Mouse (Mus musculus): ENCODE data around the gene Atox1. TPM values are rescaled to one million over a fixed set of nuclear protein-coding genes. Genes with fewer than 3 reads are reported as not detected.
"Not testable (repeated sequence)": the region's sequence is repeated elsewhere in the genome, so short reads cannot be mapped to it uniquely, and the experiment has no call there.

Gene Atox1
- polyA plus RNA-seq, 1 experiment from 2014 or later, result 218 TPM

DNA sequence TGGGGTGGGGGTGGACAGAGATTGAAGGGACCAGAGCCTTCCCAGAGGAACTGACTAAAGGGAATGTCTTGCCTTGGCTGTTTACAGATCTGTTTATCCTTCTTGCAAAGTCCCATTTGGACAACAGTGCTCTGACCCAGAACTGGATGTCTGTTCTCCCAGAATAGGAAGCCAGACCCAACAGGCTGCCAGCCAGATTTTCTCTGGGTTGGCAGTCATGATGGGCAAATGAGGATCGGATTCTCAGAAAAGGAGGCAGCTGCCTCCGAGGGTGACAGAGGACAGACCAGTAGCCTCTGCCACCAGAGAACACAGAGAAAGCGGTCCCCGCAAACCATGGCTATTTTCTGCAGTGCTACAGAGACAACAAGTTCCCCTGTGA lies 41.8 kb downstream of the Atox1 start:
- WGBS, result 4% methylated on average over 4 of the region's 4 CpGs
- Histone ChIP-seq H3K4me1 (replicated peaks; ENCODE audit: control insufficient read depth, insufficient read depth, low read length) (peaks cover 34% of the 10 kb centered on the region), H3K9ac (replicated peaks; ENCODE audit: low read depth, low read length) (peak overlapping the region; percentile 35), H3K9me3 (ENCODE audit: control insufficient read depth, low read length) (no peaks in the 10 kb centered on the region), H3K4me3 (replicated peaks; ENCODE audit: low read length) (peak overlapping the region; percentile 22), H3K36me3 (ENCODE audit: control insufficient read depth, insufficient read depth) (no peaks in the 10 kb centered on the region), H3K27me3 (replicated peaks; ENCODE audit: control insufficient read depth, insufficient read depth, low read length) (no peaks in the 10 kb centered on the region), H3K27ac (ENCODE audit: low read length) (peak overlapping the region; percentile 53; the same call in 1 of the 2 replicates), H3K4me2 (ENCODE audit: low read length) (peak overlapping the region; percentile 43)
- no peak for ATAC-seq

GRCm38 (mm10) chr11:55418704-55419061 lies 42.4 kb downstream of the Atox1 start:
- no peaks in the 10 kb centered on the region for H3K27me3 ChIP-seq (replicated peaks; ENCODE audit: control insufficient read depth, insufficient read depth, low read length)
- H3K4me3 ChIP-seq (replicated peaks; ENCODE audit: low read length), result peak overlapping the region; percentile 22
- WGBS, result 9% methylated on average over 3 of the region's 3 CpGs
- H3K36me3 ChIP-seq (ENCODE audit: control insufficient read depth, insufficient read depth), result no peaks in the 10 kb centered on the region
- H3K9me3 ChIP-seq (ENCODE audit: control insufficient read depth, low read length), result no peaks in the 10 kb centered on the region
- peak overlapping the region; percentile 43 for H3K4me2 ChIP-seq (ENCODE audit: low read length)
- H3K9ac ChIP-seq (replicated peaks; ENCODE audit: low read depth, low read length), result 0 out of 2 replicates have a peak overlapping the region, but pooled peaks have one; percentile 17
- peaks cover 28% of the 10 kb centered on the region for H3K4me1 ChIP-seq (replicated peaks; ENCODE audit: control insufficient read depth, insufficient read depth, low read length)
- H3K27ac ChIP-seq (ENCODE audit: low read length), result no peak overlapping the region
- no peak for ATAC-seq

DNA sequence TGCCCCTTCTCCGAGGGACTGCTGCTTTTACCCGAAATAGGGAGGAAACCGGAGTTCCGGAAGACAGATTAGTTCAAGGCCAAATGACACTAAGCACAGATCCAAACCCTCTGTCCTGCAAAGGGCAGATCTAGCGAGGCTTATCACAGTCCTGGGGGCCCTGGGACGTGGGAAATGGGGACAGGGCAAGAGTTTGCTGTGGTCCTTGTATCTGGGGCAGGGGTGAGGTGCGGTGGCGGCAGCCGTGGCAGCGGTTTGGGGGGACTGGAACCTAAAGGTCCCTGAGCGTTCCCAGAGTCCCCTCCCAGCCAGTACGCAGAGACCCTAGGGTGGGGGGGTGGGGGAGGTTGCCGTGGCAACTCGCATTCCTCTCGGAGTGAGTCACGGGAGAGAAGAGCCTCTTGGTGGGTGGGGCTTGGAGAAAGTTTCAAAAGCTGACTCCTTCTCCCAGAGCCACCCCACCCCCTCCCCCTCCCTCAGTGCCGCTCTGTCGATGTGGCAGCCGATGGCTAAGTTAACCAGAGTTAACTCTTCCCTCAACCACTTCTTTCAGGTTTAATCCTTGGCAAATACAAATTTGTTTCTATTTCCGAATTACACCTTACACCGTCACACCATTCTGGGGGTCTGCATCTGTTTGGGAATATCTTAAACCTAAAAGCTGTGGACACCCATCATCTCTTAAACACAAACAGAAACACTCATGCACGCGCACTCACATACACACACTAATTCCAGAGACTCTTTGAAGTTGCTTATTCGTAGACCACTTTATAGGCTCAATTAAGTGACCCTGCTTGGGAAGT lies 42.9 kb downstream of the Atox1 start:
- Histone ChIP-seq H3K9me3 (ENCODE audit: control insufficient read depth, low read length) (no peaks in the 10 kb centered on the region), H3K27ac (ENCODE audit: low read length) (0 out of 2 replicates have a peak overlapping the region, but pooled peaks have one; percentile 5), H3K9ac (replicated peaks; ENCODE audit: low read depth, low read length) (peak overlapping the region; percentile 33), H3K27me3 (replicated peaks; ENCODE audit: control insufficient read depth, insufficient read depth, low read length) (no peaks in the 10 kb centered on the region), H3K4me1 (replicated peaks; ENCODE audit: control insufficient read depth, insufficient read depth, low read length) (peaks cover 26% of the 10 kb centered on the region), H3K36me3 (ENCODE audit: control insufficient read depth, insufficient read depth) (no peaks in the 10 kb centered on the region), H3K4me2 (ENCODE audit: low read length) (peak overlapping the region; percentile 43), H3K4me3 (replicated peaks; ENCODE audit: low read length) (peak overlapping the region; percentile 22)
- 1% methylated on average over 24 of the region's 24 CpGs for WGBS
- ATAC-seq, result peak; percentile 73

- H3K9ac ChIP-seq (replicated peaks; ENCODE audit: low read depth, low read length), result no peak overlapping the region
- WGBS, result 81% methylated on average over 6 of the region's 6 CpGs
- H3K4me3 ChIP-seq (replicated peaks; ENCODE audit: low read length), result no peak overlapping the region
- no peaks in the 10 kb centered on the region for H3K9me3 ChIP-seq (ENCODE audit: control insufficient read depth, low read length)
- no peak for ATAC-seq
- H3K27ac ChIP-seq (ENCODE audit: low read length), result no peak overlapping the region
- peaks cover 26% of the 10 kb centered on the region for H3K4me1 ChIP-seq (replicated peaks; ENCODE audit: control insufficient read depth, insufficient read depth, low read length)
- no peaks in the 10 kb centered on the region for H3K27me3 ChIP-seq (replicated peaks; ENCODE audit: control insufficient read depth, insufficient read depth, low read length)
- no peaks in the 10 kb centered on the region for H3K36me3 ChIP-seq (ENCODE audit: control insufficient read depth, insufficient read depth)
- H3K4me2 ChIP-seq (ENCODE audit: low read length), result no peak overlapping the region
Observed at GRCm38 (mm10) chr11:55416609-55417265, 44.3 kb downstream of the Atox1 start.

DNA sequence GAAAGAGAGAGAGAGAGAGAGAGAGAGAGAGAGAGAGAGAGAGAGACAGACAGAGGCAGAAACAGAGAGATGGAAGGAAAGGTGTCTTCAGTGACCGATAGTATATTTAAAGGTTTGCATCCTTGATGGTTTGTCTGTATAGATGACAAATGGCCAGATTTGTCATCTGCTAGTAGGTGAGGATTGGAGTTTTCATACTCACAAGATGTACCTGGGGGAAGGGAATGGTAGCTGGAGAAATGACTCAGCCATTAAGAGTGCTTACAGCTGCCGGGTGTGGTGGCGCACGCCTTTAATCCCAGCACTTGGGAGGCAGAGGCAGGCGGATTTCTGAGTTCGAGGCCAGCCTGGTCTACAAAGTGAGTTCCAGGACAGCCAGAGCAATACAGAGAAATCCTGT lies 45.3 kb downstream of the Atox1 start:
- 95% methylated on average over 6 of the region's 6 CpGs for WGBS
- H3K4me2 ChIP-seq (ENCODE audit: low read length); H3K27me3 ChIP-seq (replicated peaks; ENCODE audit: control insufficient read depth, insufficient read depth, low read length); H3K4me3 ChIP-seq (replicated peaks; ENCODE audit: low read length); H3K36me3 ChIP-seq (ENCODE audit: control insufficient read depth, insufficient read depth); H3K9ac ChIP-seq (replicated peaks; ENCODE audit: low read depth, low read length); H3K9me3 ChIP-seq (ENCODE audit: control insufficient read depth, low read length); H3K27ac ChIP-seq (ENCODE audit: low read length); ATAC-seq: not testable (repeated sequence)
- peaks cover 26% of the 10 kb centered on the region for H3K4me1 ChIP-seq (replicated peaks; ENCODE audit: control insufficient read depth, insufficient read depth, low read length)

DNA sequence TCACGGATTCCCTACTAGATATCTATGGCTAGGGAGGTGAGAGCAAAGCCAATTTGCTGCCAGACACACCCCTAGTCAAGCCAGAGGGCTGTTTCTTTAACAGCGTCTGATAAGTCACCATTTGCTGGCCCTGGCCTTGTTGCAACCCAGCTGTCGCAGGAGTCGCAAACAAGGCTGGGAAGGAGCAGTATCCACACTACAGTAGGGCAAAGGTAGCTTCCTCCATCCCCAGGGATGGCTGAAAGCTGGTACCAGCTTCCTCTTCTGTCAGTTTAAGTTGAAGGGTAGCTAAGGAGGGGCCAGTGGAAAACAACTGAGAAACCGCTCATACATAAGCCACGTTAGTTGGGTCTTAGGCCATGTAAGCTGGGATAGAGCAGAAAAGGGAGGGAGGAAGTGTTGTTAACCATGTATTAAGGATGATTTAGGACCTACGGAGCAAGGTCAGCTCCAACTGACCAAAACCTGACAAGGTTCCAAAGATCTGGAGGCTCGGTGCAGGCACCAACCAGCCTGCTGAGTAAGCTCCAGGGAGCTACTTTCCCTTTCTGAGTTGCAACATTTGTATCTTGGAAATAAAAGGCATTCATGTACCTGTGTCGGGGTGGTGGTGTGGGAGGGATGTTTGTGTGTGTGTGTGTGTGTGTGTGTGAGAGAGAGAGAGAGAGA lies 45.9 kb downstream of the Atox1 start:
- Histone ChIP-seq H3K9ac (replicated peaks; ENCODE audit: low read depth, low read length) (no peak overlapping the region), H3K27me3 (replicated peaks; ENCODE audit: control insufficient read depth, insufficient read depth, low read length) (no peaks in the 10 kb centered on the region), H3K27ac (ENCODE audit: low read length) (no peak overlapping the region), H3K4me3 (replicated peaks; ENCODE audit: low read length) (no peak overlapping the region), H3K4me1 (replicated peaks; ENCODE audit: control insufficient read depth, insufficient read depth, low read length) (peaks cover 25% of the 10 kb centered on the region), H3K9me3 (ENCODE audit: control insufficient read depth, low read length) (no peaks in the 10 kb centered on the region), H3K4me2 (ENCODE audit: low read length) (no peak overlapping the region), H3K36me3 (ENCODE audit: control insufficient read depth, insufficient read depth) (no peaks in the 10 kb centered on the region)
- ATAC-seq, result no peak
- WGBS, result 75% methylated on average over 9 of the region's 9 CpGs

DNA sequence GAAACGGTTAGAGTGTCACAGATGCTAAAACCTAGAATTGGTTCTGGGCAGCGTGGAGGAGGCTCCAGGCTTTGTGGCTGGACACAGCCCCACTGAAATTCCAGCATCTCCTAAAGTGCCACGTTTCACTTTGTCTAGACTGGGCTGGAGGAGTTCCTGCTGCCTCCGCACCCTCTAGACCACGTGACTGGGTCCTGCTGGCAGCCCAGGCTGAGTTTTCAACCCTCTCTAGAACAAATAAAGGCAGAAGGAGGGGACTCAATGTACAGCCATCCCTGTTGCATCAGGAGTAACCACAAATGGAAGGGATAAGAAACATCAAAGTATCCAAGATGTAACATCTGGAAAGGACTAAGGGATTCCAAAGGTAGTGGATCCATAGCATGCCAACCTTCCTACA lies 46.7 kb downstream of the Atox1 start:
- ATAC-seq, result no peak
- Histone ChIP-seq H3K27me3 (replicated peaks; ENCODE audit: control insufficient read depth, insufficient read depth, low read length) (no peaks in the 10 kb centered on the region), H3K9ac (replicated peaks; ENCODE audit: low read depth, low read length) (no peak overlapping the region), H3K36me3 (ENCODE audit: control insufficient read depth, insufficient read depth) (no peaks in the 10 kb centered on the region), H3K4me1 (replicated peaks; ENCODE audit: control insufficient read depth, insufficient read depth, low read length) (peaks cover 17% of the 10 kb centered on the region), H3K9me3 (ENCODE audit: control insufficient read depth, low read length) (no peaks in the 10 kb centered on the region), H3K4me2 (ENCODE audit: low read length) (no peak overlapping the region), H3K4me3 (replicated peaks; ENCODE audit: low read length) (no peak overlapping the region), H3K27ac (ENCODE audit: low read length) (no peak overlapping the region)
- 67% methylated on average over 5 of the region's 5 CpGs for WGBS

- H3K36me3 ChIP-seq (ENCODE audit: control insufficient read depth, insufficient read depth), result no peaks in the 10 kb centered on the region
- no peak overlapping the region for H3K4me2 ChIP-seq (ENCODE audit: low read length)
- WGBS, result 93% methylated on average over 2 of the region's 2 CpGs
- peaks cover 8% of the 10 kb centered on the region for H3K4me1 ChIP-seq (replicated peaks; ENCODE audit: control insufficient read depth, insufficient read depth, low read length)
- no peaks in the 10 kb centered on the region for H3K9me3 ChIP-seq (ENCODE audit: control insufficient read depth, low read length)
- no peak overlapping the region for H3K27ac ChIP-seq (ENCODE audit: low read length)
- H3K9ac ChIP-seq (replicated peaks; ENCODE audit: low read depth, low read length), result no peak overlapping the region
- no peak for ATAC-seq
- H3K4me3 ChIP-seq (replicated peaks; ENCODE audit: low read length), result no peak overlapping the region
- no peaks in the 10 kb centered on the region for H3K27me3 ChIP-seq (replicated peaks; ENCODE audit: control insufficient read depth, insufficient read depth, low read length)
Observed at GRCm38 (mm10) chr11:55413416-55413796, 47.6 kb downstream of the Atox1 start.

- H3K9ac ChIP-seq (replicated peaks; ENCODE audit: low read depth, low read length), result no peak overlapping the region
- no peaks in the 10 kb centered on the region for H3K36me3 ChIP-seq (ENCODE audit: control insufficient read depth, insufficient read depth)
- no peak overlapping the region for H3K4me2 ChIP-seq (ENCODE audit: low read length)
- 95% methylated on average over 10 of the region's 10 CpGs for WGBS
- H3K4me1 ChIP-seq (replicated peaks; ENCODE audit: control insufficient read depth, insufficient read depth, low read length), result peaks cover 2% of the 10 kb centered on the region
- H3K27ac ChIP-seq (ENCODE audit: low read length), result no peak overlapping the region
- no peak overlapping the region for H3K4me3 ChIP-seq (replicated peaks; ENCODE audit: low read length)
- no peaks in the 10 kb centered on the region for H3K27me3 ChIP-seq (replicated peaks; ENCODE audit: control insufficient read depth, insufficient read depth, low read length)
- H3K9me3 ChIP-seq (ENCODE audit: control insufficient read depth, low read length), result no peaks in the 10 kb centered on the region
- no peak for ATAC-seq
Observed at GRCm38 (mm10) chr11:55412680-55413415, 48.2 kb downstream of the Atox1 start.

All from forebrain, embryonic 16.5 days (tissue).